Mouse (Mus musculus) cortical plate, adult 2 months (tissue): ENCODE data around the gene Adk.

ENCODE experiments used
- CTCF ChIP-seq: fragments of 200-500 bp; IDR thresholded peaks from 2 replicates; pipeline ENCODE4 v1.5.1; 2011; ENCODE audit warnings: mild to moderate bottlenecking, control low read depth, low read length; ENCODE audit not compliant: insufficient read depth; ENCODE audit errors: extremely low read depth
- POLR2A ChIP-seq: fragments of 200-500 bp; IDR thresholded peaks from 2 replicates; pipeline ENCODE4 v1.6.1; 2011; ENCODE audit warnings: mild to moderate bottlenecking, low read length, control low read depth; ENCODE audit not compliant: insufficient read depth; ENCODE audit errors: extremely low read depth

DNA sequence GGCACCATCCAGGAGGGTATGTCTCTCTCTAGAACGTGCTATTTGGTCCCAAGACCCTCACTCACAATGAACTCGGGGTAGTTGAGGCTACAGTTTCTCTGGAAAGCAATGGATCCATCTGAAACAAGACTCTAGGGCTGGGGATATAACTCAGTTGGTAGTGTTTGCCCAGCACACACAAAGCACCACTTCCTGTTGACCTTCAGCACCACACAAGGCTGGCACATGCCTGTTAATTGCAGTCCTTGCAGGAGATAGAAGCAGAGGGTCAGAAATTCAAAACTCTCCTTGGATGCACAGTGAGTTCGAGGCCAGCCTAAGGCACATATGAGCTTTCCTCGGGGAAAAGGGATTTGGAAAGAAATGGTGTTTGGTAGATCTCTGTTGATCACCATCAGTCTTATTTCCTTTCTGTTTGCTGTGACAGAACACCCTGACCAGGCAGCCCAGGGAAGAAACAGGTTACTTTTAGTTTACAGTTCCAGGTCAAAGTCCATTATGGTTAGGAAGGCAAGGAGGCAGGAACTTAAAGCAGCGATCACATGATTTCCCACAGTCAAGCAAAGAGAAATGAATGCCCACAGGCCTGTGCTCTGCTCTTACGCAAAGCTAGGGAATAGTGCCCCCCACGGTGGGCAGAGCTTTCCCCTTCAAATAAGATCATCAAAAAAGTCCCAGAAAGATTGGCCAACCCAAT is 403.4 kb downstream of the Adk start:
- no peak for TF ChIP-seq CTCF
- TF ChIP-seq POLR2A = no peak
